Mouse (Mus musculus) lung, embryonic 14.5 days (tissue): ENCODE measurements around the gene Msl2. TPM values are rescaled to one million over a fixed set of nuclear protein-coding genes. Genes with fewer than 3 reads are reported as not detected.

Experiments used
- ATAC-seq: fragments of 200-750 bp; cut with Nextera tagmentation; 2 replicates; pipeline ENCODE4 v1.8.0; 2017; ENCODE audit warnings: mild to moderate bottlenecking, moderate TSS enrichment, moderate library complexity; ENCODE audit not compliant: insufficient read depth
- DNase-seq: peaks from one replicate; pipeline ENCODE4 v3.0.0-alpha.2; 2015
- H3K27ac ChIP-seq: fragments of 300-500 bp; sonication (generic); 2 replicates; pipeline ENCODE4 v1.5.1; 2014; ENCODE audit warnings: low read depth, mild to moderate bottlenecking, moderate library complexity
- H3K27me3 ChIP-seq: fragments of 300-500 bp; sonication (generic); 2 replicates; pipeline ENCODE4 v1.6.1; 2014; ENCODE audit warnings: low read length, control low read depth; ENCODE audit not compliant: insufficient read depth
- H3K36me3 ChIP-seq: fragments of 300-500 bp; sonication (generic); 2 replicates; pipeline ENCODE4 v1.6.1; 2014; ENCODE audit warnings: control low read depth; ENCODE audit not compliant: insufficient read depth
- H3K4me1 ChIP-seq: fragments of 300-500 bp; sonication (generic); 2 replicates; pipeline ENCODE4 v1.6.1; 2014; ENCODE audit warnings: antibody characterized with exemption, control low read depth; ENCODE audit not compliant: insufficient read depth
- H3K4me2 ChIP-seq: fragments of 300-500 bp; sonication (generic); 2 replicates; pipeline ENCODE4 v1.6.1; 2014; ENCODE audit warnings: mild to moderate bottlenecking
- H3K4me3 ChIP-seq: fragments of 300-500 bp; sonication (generic); 2 replicates; pipeline ENCODE4 v1.5.1; 2014; ENCODE audit warnings: low read depth, low read length
- H3K9ac ChIP-seq: fragments of 300-500 bp; sonication (generic); 2 replicates; pipeline ENCODE4 v1.6.1; 2014
- H3K9me3 ChIP-seq: fragments of 300-500 bp; sonication (generic); 2 replicates; pipeline ENCODE4 v1.6.1; 2016; ENCODE audit warnings: low read depth, low read length, control low read depth
- CTCF ChIP-seq: IDR thresholded peaks from 2 replicates; pipeline ENCODE4 v1.5.1; 2016; ENCODE audit warnings: antibody characterized with exemption, low read depth
- WGBS: fragments of 180-500 bp; shearing (Covaris S2); extraction: QIAGEN DNeasy Blood & Tissue Kit; methylation state at CpG from one replicate; pipeline ENCODE4 v1.1.7; 2014; 5-methylcytosine and 5-hydroxymethylcytosine counted together
- polyA plus RNA-seq: library from polyadenylated mRNA; unstranded; fragments of >200 nt; fragmentation: Nextera tagmentation; extraction: Ambion mirVana; gene quantifications from 2 replicates; pipeline ENCODE4 v1.2.1, GENCODE M21; 2014

Msl2 gene
- polyA plus RNA-seq, 1 experiment from 2014 or later, result 8.4 TPM

DNA sequence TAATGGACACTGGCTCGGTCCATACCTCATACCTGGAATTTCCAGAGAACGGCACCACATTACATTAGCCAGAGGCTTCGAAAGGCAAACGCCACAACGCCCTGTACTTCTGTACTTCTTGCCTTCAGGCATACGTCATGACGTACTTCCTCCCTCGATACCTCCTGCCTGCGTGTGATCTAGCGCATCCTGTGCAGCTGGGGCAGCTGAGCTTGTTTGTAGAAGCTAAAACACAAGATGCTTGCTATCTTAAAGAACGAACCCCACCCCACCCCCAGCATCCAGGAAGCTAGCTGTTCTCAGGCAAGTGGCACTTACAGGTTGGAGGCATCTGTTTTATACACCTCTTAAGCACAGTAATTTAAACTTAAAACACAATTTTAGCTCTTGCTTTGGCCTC is 12.9 kb upstream of the Msl2 start:
- Histone ChIP-seq H3K4me3 (no peak overlapping the region), H3K4me1 (0 out of 2 replicates have a peak, but pooled peaks cover 4% of the 10 kb centered on the region), H3K9ac (no peak overlapping the region), H3K4me2 (no peak overlapping the region), H3K27me3 (no peaks in the 10 kb centered on the region), H3K36me3 (no peaks in the 10 kb centered on the region), H3K27ac (no peak overlapping the region), H3K9me3 (no peaks in the 10 kb centered on the region)
- TF ChIP-seq CTCF, result no peak
- WGBS, result 60% methylated on average over 11 of the region's 11 CpGs
- peak; percentile 44; the same call in 1 of the 2 replicates for ATAC-seq
- DNase-seq, result no peak

DNA sequence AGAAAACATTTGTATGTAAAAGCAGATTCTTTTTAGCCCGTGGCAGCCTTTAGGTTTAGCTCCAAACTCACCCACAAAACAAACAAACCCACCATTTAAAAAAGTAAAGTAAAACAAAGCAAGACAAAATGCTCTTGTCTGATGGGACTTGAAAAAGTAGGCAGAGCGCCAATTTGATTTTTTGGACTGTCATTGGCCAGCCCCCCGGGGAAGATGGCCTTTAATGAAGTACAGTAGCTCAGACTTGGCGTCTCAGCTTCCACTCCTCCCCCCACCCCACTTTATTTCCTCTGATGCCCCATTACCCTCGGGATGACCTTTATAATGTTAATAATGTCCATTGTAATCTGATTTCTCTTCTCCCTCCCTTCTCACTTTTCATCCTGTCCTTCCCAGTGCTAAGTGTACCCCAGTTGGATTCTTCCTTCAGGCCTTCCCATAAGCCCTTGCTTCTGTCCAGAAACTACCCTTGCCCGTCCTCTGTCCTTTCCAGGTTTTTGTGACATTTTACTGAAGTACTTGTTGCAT is 11.6 kb upstream of the Msl2 start:
- H3K27me3 ChIP-seq, result no peaks in the 10 kb centered on the region
- no peaks in the 10 kb centered on the region for H3K9me3 ChIP-seq
- DNase-seq (peak; percentile 67), ATAC-seq (peak; percentile 62)
- H3K27ac ChIP-seq, result no peak overlapping the region
- H3K4me2 ChIP-seq, result no peak overlapping the region
- no peak for TF ChIP-seq CTCF
- H3K4me1 ChIP-seq, result 0 out of 2 replicates have a peak, but pooled peaks cover 4% of the 10 kb centered on the region
- H3K36me3 ChIP-seq, result no peaks in the 10 kb centered on the region
- no peak overlapping the region for H3K4me3 ChIP-seq
- no peak overlapping the region for H3K9ac ChIP-seq
- WGBS, result 42% methylated on average over 6 of the region's 6 CpGs

DNA sequence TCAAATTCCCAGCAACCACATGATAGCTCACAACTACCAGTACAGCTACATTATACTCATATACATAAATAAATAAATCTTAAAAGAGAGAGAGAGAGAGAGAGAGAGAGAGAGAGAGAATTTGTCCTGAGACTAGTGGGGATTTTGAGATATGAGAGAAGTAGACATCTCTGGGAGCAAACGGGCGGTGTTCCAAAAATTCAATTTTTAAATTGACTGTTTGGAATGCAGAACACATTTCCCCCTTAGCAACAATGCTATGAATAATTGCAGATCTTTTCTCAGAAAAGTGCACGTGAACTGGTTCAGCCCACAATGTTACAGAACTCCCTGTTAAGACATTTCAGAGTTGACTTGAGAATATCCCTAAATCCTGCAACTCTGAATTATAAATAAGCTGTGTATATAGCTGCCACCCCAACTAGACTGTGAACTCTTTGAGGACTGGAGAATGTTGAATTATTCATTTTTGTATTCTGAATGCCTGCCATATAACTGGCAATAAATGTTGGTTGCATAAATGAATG is 8.8 kb upstream of the Msl2 start:
- ATAC-seq (no peak), DNase-seq (peak; percentile 75)
- no peaks in the 10 kb centered on the region for H3K9me3 ChIP-seq
- TF ChIP-seq CTCF, result no peak
- H3K36me3 ChIP-seq, result no peaks in the 10 kb centered on the region
- H3K4me1 ChIP-seq, result 0 out of 2 replicates have a peak, but pooled peaks cover 4% of the 10 kb centered on the region
- H3K4me3 ChIP-seq, result no peak overlapping the region
- WGBS, result 53% methylated on average over 3 of the region's 3 CpGs
- no peak overlapping the region for H3K9ac ChIP-seq
- no peak overlapping the region for H3K27ac ChIP-seq
- no peak overlapping the region for H3K4me2 ChIP-seq
- no peaks in the 10 kb centered on the region for H3K27me3 ChIP-seq

DNA sequence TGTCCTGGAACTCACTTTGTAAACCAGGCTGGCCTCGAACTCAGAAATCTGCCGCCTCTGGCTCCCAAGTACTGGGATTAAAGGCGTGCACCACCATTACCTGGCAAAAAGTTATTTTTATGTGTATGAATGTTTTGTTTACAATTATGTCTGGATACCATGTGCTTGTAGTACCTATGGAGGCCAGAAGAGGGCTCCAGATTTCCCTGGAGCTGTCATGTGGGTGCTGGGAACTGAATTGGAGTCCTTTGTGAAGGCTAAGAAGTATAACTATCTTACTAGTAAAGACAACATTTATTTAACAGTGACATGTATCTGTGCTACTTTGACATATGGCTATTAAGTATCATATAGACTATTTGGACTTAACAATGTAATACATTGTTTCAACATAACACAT is 4.1 kb upstream of the Msl2 start:
- 94% methylated on average over 3 of the region's 3 CpGs for WGBS
- no peak for DNase-seq
- 0 out of 2 replicates have a peak, but pooled peaks have one; percentile 25 for TF ChIP-seq CTCF
- no peak for ATAC-seq
- H3K27ac ChIP-seq, result no peak overlapping the region
- no peaks in the 10 kb centered on the region for H3K27me3 ChIP-seq
- H3K4me3 ChIP-seq, result no peak overlapping the region
- H3K9me3 ChIP-seq, result no peaks in the 10 kb centered on the region
- H3K9ac ChIP-seq, result no peak overlapping the region
- no peaks in the 10 kb centered on the region for H3K36me3 ChIP-seq
- no peaks in the 10 kb centered on the region for H3K4me1 ChIP-seq
- no peak overlapping the region for H3K4me2 ChIP-seq

DNA sequence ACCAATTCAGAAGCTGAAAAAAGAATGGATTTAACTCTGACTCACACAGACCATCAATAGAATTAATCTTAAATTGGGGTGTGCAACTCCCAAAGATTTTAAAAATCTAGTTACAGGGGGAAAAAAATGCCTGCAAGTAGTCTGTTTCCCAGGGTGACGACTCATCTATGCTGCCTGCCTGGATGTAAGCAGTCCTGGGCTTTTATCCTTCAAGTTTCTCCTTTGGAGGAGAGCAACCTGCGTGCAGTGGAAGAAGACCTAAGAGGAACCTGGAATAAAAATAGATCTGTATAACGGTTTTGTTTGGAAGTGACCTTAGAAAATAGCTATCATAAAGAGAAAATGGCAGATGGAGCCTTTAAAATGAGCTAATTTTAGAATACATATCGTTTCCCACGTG is 1.4 kb upstream of the Msl2 start:
- ATAC-seq, result no peak
- H3K27ac ChIP-seq, result no peak overlapping the region
- H3K36me3 ChIP-seq, result no peaks in the 10 kb centered on the region
- 42% methylated on average over 5 of the region's 5 CpGs for WGBS
- peak overlapping the region; percentile 72; the same call in 1 of the 2 replicates for H3K4me2 ChIP-seq
- no peak overlapping the region for H3K4me3 ChIP-seq
- H3K9me3 ChIP-seq, result no peaks in the 10 kb centered on the region
- no peak overlapping the region for H3K9ac ChIP-seq
- no peaks in the 10 kb centered on the region for H3K27me3 ChIP-seq
- peaks cover 2% of the 10 kb centered on the region; the same call in 1 of the 2 replicates for H3K4me1 ChIP-seq
- no peak for DNase-seq
- no peak for TF ChIP-seq CTCF

DNA sequence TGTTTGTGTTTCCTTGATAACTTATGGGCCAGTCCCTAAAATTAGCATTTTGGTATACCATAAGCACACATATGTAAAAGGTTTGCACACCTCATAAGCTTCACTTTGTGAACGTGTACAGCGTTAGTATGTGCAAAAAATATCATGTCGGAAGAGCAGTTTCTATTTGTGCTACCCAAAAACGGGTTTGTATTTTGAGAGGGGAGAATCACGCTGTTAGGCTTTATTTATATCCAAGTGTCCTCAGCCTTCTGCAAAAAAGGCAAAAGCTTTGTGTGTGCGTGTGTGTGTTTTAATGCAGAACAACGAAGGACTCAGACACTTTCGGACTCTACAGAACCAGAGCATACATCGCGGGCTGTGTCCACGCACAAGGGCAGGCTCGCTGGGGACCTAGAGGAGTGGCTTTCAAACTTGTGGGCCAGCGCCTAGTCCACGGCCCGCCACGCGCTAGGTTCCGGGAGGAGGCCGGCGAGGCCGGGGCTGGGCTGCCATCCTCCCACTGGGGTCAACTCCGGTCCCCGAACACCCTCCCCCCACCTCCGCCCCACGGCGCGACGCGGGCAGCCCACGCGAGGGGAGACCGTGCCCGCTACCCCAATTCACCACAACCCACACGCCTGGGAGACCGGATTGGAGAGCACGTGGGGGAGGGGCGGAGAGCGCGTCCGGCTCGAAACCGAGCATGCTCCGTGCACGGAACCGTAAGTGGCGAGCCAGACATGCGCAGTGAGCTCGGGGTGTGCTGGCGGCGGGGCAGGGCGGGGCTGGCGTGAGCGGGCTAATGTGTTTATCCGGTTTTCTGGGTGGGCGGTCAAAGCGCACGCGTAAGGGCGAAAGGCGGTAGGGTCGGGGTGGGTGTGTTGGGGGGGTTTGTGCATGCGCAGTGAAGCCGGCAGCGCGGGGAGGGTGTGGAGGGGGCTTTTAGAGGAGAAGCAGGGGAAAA is 587 bp upstream of the Msl2 start:
- H3K27ac ChIP-seq, result peak overlapping the region; percentile 92
- no peak for TF ChIP-seq CTCF
- DNase-seq, result peak; percentile 99
- peaks cover 6% of the 10 kb centered on the region for H3K4me1 ChIP-seq
- no peaks in the 10 kb centered on the region for H3K36me3 ChIP-seq
- H3K4me2 ChIP-seq, result peak overlapping the region; percentile 72
- no peaks in the 10 kb centered on the region for H3K27me3 ChIP-seq
- WGBS, result 1% methylated on average over 64 of the region's 65 CpGs
- no peaks in the 10 kb centered on the region for H3K9me3 ChIP-seq
- peak; percentile 93 for ATAC-seq
- peak overlapping the region; percentile 95 for H3K4me3 ChIP-seq
- H3K9ac ChIP-seq, result peak overlapping the region; percentile 83
